8 mouse cellular contexts compared by ENCODE assay signal in the genomic region with DNA sequence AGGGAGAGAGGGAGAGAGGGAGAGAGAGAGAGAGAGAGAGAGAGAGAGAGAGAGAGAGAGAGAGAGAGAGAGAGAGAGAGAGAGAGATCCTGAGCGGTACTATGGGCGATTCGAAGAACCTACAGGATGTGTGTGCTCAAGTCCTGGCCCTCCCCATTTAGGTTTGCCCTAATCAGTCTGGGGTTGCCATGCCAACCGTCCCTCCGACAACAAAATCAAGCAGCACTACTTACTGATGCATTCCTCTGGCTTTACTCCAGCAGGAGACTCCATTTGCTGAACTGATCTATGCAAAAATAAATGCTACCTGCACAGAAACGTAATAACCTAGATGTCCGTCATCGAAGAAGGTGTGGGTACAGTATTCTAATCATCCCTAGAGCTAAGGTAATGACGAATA. TPM values are rescaled to one million over a fixed set of nuclear protein-coding genes. Genes with fewer than 3 reads are reported as not detected.
DNase-seq lines count a peak whose midpoint lies in the region; ATAC-seq and TF ChIP-seq lines count a peak whose summit lies in the region.

No protein-coding gene starts in this region.

- H3K36me3 ChIP-seq in megakaryocyte, embryonic 14.5 days (replicated peaks; ENCODE audit: low read length), result no peaks in the 10 kb centered on the region

- intact Hi-C loops in left cerebral cortex, adult 2 months (cut with DNase I), result loop anchor here (2.0 kb wide), 1 partner anchor 21 kb away; a partner anchor contains a TSS

- H3K27me3 ChIP-seq in megakaryocyte, embryonic 14.5 days (replicated peaks), result peaks cover 11% of the 10 kb centered on the region

- peaks cover 16% of the 10 kb centered on the region for H3K4me1 ChIP-seq in megakaryocyte, embryonic 14.5 days

- peaks cover 12% of the 10 kb centered on the region; the same call in 1 of the 2 replicates for H3K9me3 ChIP-seq in megakaryocyte, embryonic 14.5 days

- DNase-seq in cerebellum, adult 9-10 months, result peak; percentile 82
- DNase-seq in frontal cortex, postnatal 14 days (ENCODE audit: low spot score in 2 of 2), result peak; percentile 47 to 64
- peak; percentile 86 for DNase-seq in induced T-regulatory cell, adult 2 months (ENCODE audit: low read depth)
- DNase-seq in left cerebral cortex, adult 2 months (ENCODE audit: extremely low spot score in 1 of 2, low spot score in 2 of 2), result peak; percentile 42 to 65
- DNase-seq in lung, postnatal 4 days, result peak; percentile 68 to 82
- peak; percentile 50 for DNase-seq in right cerebral cortex, postnatal 36 days (ENCODE audit: low spot score in 2 of 2)

- H3K4me3 ChIP-seq in megakaryocyte, embryonic 14.5 days (replicated peaks), result peak overlapping the region; percentile 89
- H3K4me3 ChIP-seq in left cerebral cortex, adult 2 months, result peak overlapping the region; percentile 46

- no peak for ATAC-seq in megakaryocyte, adult 5-6 weeks (ENCODE audit: poor library complexity, severe bottlenecking)

- TF ChIP-seq CTCF in left cerebral cortex, adult 2 months (IDR thresholded peaks at IDR 0.05), result no peak

- peak overlapping the region; percentile 81 for H3K27ac ChIP-seq in left cerebral cortex, adult 2 months

RNA-seq across cellular contexts. Expression of a gene that starts 20.0 kb away (rescaled TPM):
- polyA plus RNA-seq in megakaryocyte, embryonic 14.5 days (2012; ENCODE audit: insufficient read depth, low replicate concordance), result not detected in 2 replicates
- not detected in 2 replicates for total RNA-seq in megakaryocyte, adult 5-6 weeks (2015)
- total RNA-seq in megakaryocyte, adult 5-6 weeks (2017), result not detected in 2 replicates
- total RNA-seq in left cerebral cortex, adult 2 months (2021), result 10 to 100 TPM; 80.8 to 86.8 TPM

RNA-seq across cellular contexts. Expression of a gene that starts 49.1 kb away (rescaled TPM):
- not detected in 2 replicates for polyA plus RNA-seq in megakaryocyte, embryonic 14.5 days (2012; ENCODE audit: insufficient read depth, low replicate concordance)
- not detected in 2 replicates for total RNA-seq in megakaryocyte, adult 5-6 weeks (2015)
- not detected in 2 replicates for total RNA-seq in megakaryocyte, adult 5-6 weeks (2017)
- 10 to 100 TPM; 37.1 to 47.6 TPM for total RNA-seq in left cerebral cortex, adult 2 months (2021)

Comparison
In these comparisons a context has a peak if more than half of its experiments do, and no peak if none do; other contexts are left out.
1. RNA of a gene that starts 20.0 kb away (total RNA-seq): 80.8 to 86.8 TPM in left cerebral cortex, adult 2 months; not detected in megakaryocyte, adult 5-6 weeks; every median in the first group is over 10 times any median in the second.
2. RNA of a gene that starts 49.1 kb away (total RNA-seq): 37.1 to 47.6 TPM in left cerebral cortex, adult 2 months; not detected in megakaryocyte, adult 5-6 weeks; every median in the first group is over 10 times any median in the second.
3. Peak in every context shown above with its lines, with median percentiles within 50 percentile points of each other: DNase-seq.